Mouse (Mus musculus) liver, embryonic 15.5 days (tissue): Measurements from ENCODE around the gene Adap2. TPM values are rescaled to one million over a fixed set of nuclear protein-coding genes. Genes with fewer than 3 reads are reported as not detected.
"Not testable (repeated sequence)": the region's sequence is repeated elsewhere in the genome, so short reads cannot be mapped to it uniquely, and the experiment has no call there.

Experiments
- ATAC-seq: fragments of 200-750 bp; cut with Nextera tagmentation; 2 replicates; pipeline ENCODE4 v1.8.0; 2017; ENCODE audit warnings: moderate number of reproducible peaks, mild to moderate bottlenecking, moderate library complexity; ENCODE audit not compliant: insufficient read depth
- H3K27ac ChIP-seq: fragments of 300-500 bp; sonication (generic); replicated peaks from 2 replicates; pipeline ENCODE4 v1.5.1; 2015; ENCODE audit warnings: mild to moderate bottlenecking, inconsistent platforms
- H3K27me3 ChIP-seq: fragments of 300-500 bp; sonication (generic); 2 replicates; pipeline ENCODE4 v1.6.1; 2015; ENCODE audit warnings: mild to moderate bottlenecking, inconsistent platforms
- H3K36me3 ChIP-seq: fragments of 300-500 bp; sonication (generic); replicated peaks from 2 replicates; pipeline ENCODE4 v1.6.1; 2015; ENCODE audit warnings: moderate library complexity, mild to moderate bottlenecking, inconsistent platforms
- H3K4me1 ChIP-seq: fragments of 300-500 bp; sonication (generic); replicated peaks from 2 replicates; pipeline ENCODE4 v1.6.1; 2015; ENCODE audit warnings: inconsistent platforms
- H3K4me2 ChIP-seq: fragments of 300-500 bp; sonication (generic); 2 replicates; pipeline ENCODE4 v1.6.1; 2015; ENCODE audit warnings: moderate library complexity, mild to moderate bottlenecking, inconsistent platforms
- H3K4me3 ChIP-seq: fragments of 300-500 bp; sonication (generic); replicated peaks from 2 replicates; pipeline ENCODE4 v1.5.1; 2015; ENCODE audit warnings: mild to moderate bottlenecking, inconsistent platforms
- H3K9ac ChIP-seq: fragments of 300-500 bp; sonication (generic); 2 replicates; pipeline ENCODE4 v1.6.1; 2015; ENCODE audit warnings: moderate library complexity, mild to moderate bottlenecking, inconsistent platforms
- H3K9me3 ChIP-seq: fragments of 300-500 bp; sonication (generic); replicated peaks from 2 replicates; pipeline ENCODE4 v1.6.1; 2016; ENCODE audit warnings: inconsistent platforms
- WGBS: fragments of 180-500 bp; shearing (Covaris S2); methylation state at CpG from one replicate; pipeline ENCODE4 v1.1.7; 2015; ENCODE audit warnings: mixed read lengths; ENCODE audit not compliant: insufficient replicate concordance; 5-methylcytosine and 5-hydroxymethylcytosine counted together
- polyA plus RNA-seq: library from polyadenylated mRNA; unstranded; fragments of >200 nt; fragmentation: Nextera tagmentation; extraction: Ambion mirVana; gene quantifications from 2 replicates; pipeline ENCODE4 v1.2.1, GENCODE M21; 2015

The Adap2 gene
- polyA plus RNA-seq, 1 experiment from 2014 or later: 6.5 TPM

GRCm38 (mm10) chr11:80147748-80148147 lies 6.2 kb upstream of the Adap2 start:
- Histone ChIP-seq H3K9ac (no peak overlapping the region), H3K27me3 (no peaks in the 10 kb centered on the region), H3K27ac (no peak overlapping the region), H3K4me3 (no peak overlapping the region), H3K4me1 (peaks cover 25% of the 10 kb centered on the region), H3K36me3 (no peaks in the 10 kb centered on the region), H3K4me2 (no peak overlapping the region), H3K9me3 (no peaks in the 10 kb centered on the region)
- WGBS: 33% methylated on average over 6 of the region's 6 CpGs
- no peak for ATAC-seq

- Histone ChIP-seq H3K9ac (no peak overlapping the region), H3K36me3 (no peaks in the 10 kb centered on the region), H3K4me3 (no peak overlapping the region), H3K9me3 (no peaks in the 10 kb centered on the region), H3K4me1 (peaks cover 21% of the 10 kb centered on the region), H3K27me3 (no peaks in the 10 kb centered on the region), H3K27ac (no peak overlapping the region), H3K4me2 (no peak overlapping the region)
- ATAC-seq: no peak
- 77% methylated on average over 1 of the region's 1 CpGs for WGBS
These were observed 5.6 kb upstream of the Adap2 start for GRCm38 (mm10) chr11:80148313-80148712.

- not testable (repeated sequence) for H3K9me3 ChIP-seq, H3K36me3 ChIP-seq, H3K4me3 ChIP-seq, H3K4me2 ChIP-seq, H3K9ac ChIP-seq, H3K27ac ChIP-seq, H3K27me3 ChIP-seq, ATAC-seq
- 39% methylated on average over 2 of the region's 4 CpGs for WGBS
- peaks cover 27% of the 10 kb centered on the region for H3K4me1 ChIP-seq
These were observed 4.9 kb upstream of the Adap2 start for GRCm38 (mm10) chr11:80148974-80149373.

- no peak for ATAC-seq
- Histone ChIP-seq H3K9me3 (no peaks in the 10 kb centered on the region), H3K36me3 (no peaks in the 10 kb centered on the region), H3K9ac (no peak overlapping the region), H3K4me3 (no peak overlapping the region), H3K27me3 (peaks cover 9% of the 10 kb centered on the region), H3K27ac (no peak overlapping the region), H3K4me2 (no peak overlapping the region), H3K4me1 (peaks cover 33% of the 10 kb centered on the region)
- 63% methylated on average over 8 of the region's 8 CpGs for WGBS
These were observed 4.4 kb upstream of the Adap2 start for GRCm38 (mm10) chr11:80149412-80150023.

- H3K4me1 ChIP-seq: peaks cover 30% of the 10 kb centered on the region
- H3K36me3 ChIP-seq: no peaks in the 10 kb centered on the region
- no peaks in the 10 kb centered on the region for H3K9me3 ChIP-seq
- 37% methylated on average over 5 of the region's 5 CpGs for WGBS
- no peak overlapping the region for H3K27ac ChIP-seq
- H3K9ac ChIP-seq: no peak overlapping the region
- H3K27me3 ChIP-seq: peaks cover 20% of the 10 kb centered on the region
- H3K4me3 ChIP-seq: no peak overlapping the region
- ATAC-seq: no peak
- H3K4me2 ChIP-seq: no peak overlapping the region
These were observed 3.3 kb upstream of the Adap2 start for GRCm38 (mm10) chr11:80150566-80150965.

GRCm38 (mm10) chr11:80151541-80151940 lies 2.4 kb upstream of the Adap2 start:
- H3K9me3 ChIP-seq: no peaks in the 10 kb centered on the region
- H3K27ac ChIP-seq: no peak overlapping the region
- no peak overlapping the region for H3K4me3 ChIP-seq
- H3K4me2 ChIP-seq: no peak overlapping the region
- WGBS: 17% methylated on average over 2 of the region's 2 CpGs
- peaks cover 23% of the 10 kb centered on the region for H3K4me1 ChIP-seq
- H3K27me3 ChIP-seq: peaks cover 30% of the 10 kb centered on the region
- H3K9ac ChIP-seq: no peak overlapping the region
- H3K36me3 ChIP-seq: no peaks in the 10 kb centered on the region
- ATAC-seq: no peak

- Histone ChIP-seq H3K4me2 (no peak overlapping the region), H3K9me3 (no peaks in the 10 kb centered on the region), H3K27ac (no peak overlapping the region), H3K4me1 (peaks cover 17% of the 10 kb centered on the region), H3K9ac (no peak overlapping the region), H3K27me3 (peaks cover 31% of the 10 kb centered on the region), H3K4me3 (no peak overlapping the region), H3K36me3 (no peaks in the 10 kb centered on the region)
- ATAC-seq: no peak
- WGBS: 63% methylated on average over 8 of the region's 8 CpGs
These were observed 1.5 kb upstream of the Adap2 start for GRCm38 (mm10) chr11:80152376-80152775.

- no peaks in the 10 kb centered on the region for H3K9me3 ChIP-seq
- no peak for ATAC-seq
- H3K9ac ChIP-seq: peak overlapping the region; percentile 55; the same call in 1 of the 2 replicates
- H3K27ac ChIP-seq: 0 out of 2 replicates have a peak overlapping the region, but pooled peaks have one; percentile 3
- 32% methylated on average over 25 of the region's 25 CpGs for WGBS
- H3K4me1 ChIP-seq: peaks cover 17% of the 10 kb centered on the region
- H3K4me3 ChIP-seq: peak overlapping the region; percentile 68
- H3K36me3 ChIP-seq: no peaks in the 10 kb centered on the region
- peak overlapping the region; percentile 84 for H3K4me2 ChIP-seq
- H3K27me3 ChIP-seq: peaks cover 34% of the 10 kb centered on the region
These were observed 596 bp downstream of the Adap2 start for GRCm38 (mm10) chr11:80154501-80154900.

GRCm38 (mm10) chr11:80155541-80155940 lies 1.6 kb downstream of the Adap2 start:
- Histone ChIP-seq H3K36me3 (no peaks in the 10 kb centered on the region), H3K9me3 (no peaks in the 10 kb centered on the region), H3K4me1 (peaks cover 17% of the 10 kb centered on the region), H3K27ac (no peak overlapping the region), H3K4me3 (no peak overlapping the region), H3K27me3 (peaks cover 34% of the 10 kb centered on the region), H3K4me2 (no peak overlapping the region), H3K9ac (no peak overlapping the region)
- no peak for ATAC-seq
- WGBS: 63% methylated on average over 8 of the region's 8 CpGs

- peaks cover 17% of the 10 kb centered on the region for H3K4me1 ChIP-seq
- H3K9ac ChIP-seq: no peak overlapping the region
- no peak for ATAC-seq
- H3K9me3 ChIP-seq: no peaks in the 10 kb centered on the region
- H3K27ac ChIP-seq: no peak overlapping the region
- WGBS: 69% methylated on average over 4 of the region's 4 CpGs
- H3K4me2 ChIP-seq: no peak overlapping the region
- peaks cover 34% of the 10 kb centered on the region for H3K27me3 ChIP-seq
- H3K36me3 ChIP-seq: no peaks in the 10 kb centered on the region
- no peak overlapping the region for H3K4me3 ChIP-seq
These were observed 2.1 kb downstream of the Adap2 start for GRCm38 (mm10) chr11:80155961-80156360.

- Histone ChIP-seq H3K9ac (no peak overlapping the region), H3K27me3 (peaks cover 34% of the 10 kb centered on the region), H3K4me2 (no peak overlapping the region), H3K4me1 (peaks cover 17% of the 10 kb centered on the region), H3K36me3 (no peaks in the 10 kb centered on the region), H3K9me3 (no peaks in the 10 kb centered on the region), H3K27ac (no peak overlapping the region), H3K4me3 (no peak overlapping the region)
- 62% methylated on average over 4 of the region's 4 CpGs for WGBS
- no peak for ATAC-seq
These were observed 2.9 kb downstream of the Adap2 start for GRCm38 (mm10) chr11:80156841-80157240.

- peak; percentile 59 for ATAC-seq
- H3K4me3 ChIP-seq: no peak overlapping the region
- no peak overlapping the region for H3K4me2 ChIP-seq
- H3K27me3 ChIP-seq: peaks cover 30% of the 10 kb centered on the region
- H3K36me3 ChIP-seq: no peaks in the 10 kb centered on the region
- H3K4me1 ChIP-seq: peaks cover 8% of the 10 kb centered on the region
- 59% methylated on average over 7 of the region's 7 CpGs for WGBS
- H3K27ac ChIP-seq: 0 out of 2 replicates have a peak overlapping the region, but pooled peaks have one; percentile 16
- H3K9ac ChIP-seq: no peak overlapping the region
- H3K9me3 ChIP-seq: no peaks in the 10 kb centered on the region
These were observed 5.1 kb downstream of the Adap2 start for GRCm38 (mm10) chr11:80159018-80159417.
